Mouse (Mus musculus): Measurements from ENCODE around the gene Hdac7. TPM values are rescaled to one million over a fixed set of nuclear protein-coding genes. Genes with fewer than 3 reads are reported as not detected.

Hdac7 gene
- polyA plus RNA-seq, 1 experiment from 2014 or later, result 5.8 TPM

GRCm38 (mm10) chr15:97849116-97849911 is 5.0 kb upstream of the Hdac7 start:
- peak; percentile 55 for ATAC-seq (ENCODE audit: low read depth)
- 4% methylated on average over 19 of the region's 19 CpGs for WGBS (ENCODE audit: insufficient replicate concordance)
- Histone ChIP-seq H3K27ac (ENCODE audit: low read length) (peak overlapping the region; percentile 70), H3K9me3 (replicated peaks; ENCODE audit: control insufficient read depth, low read length) (no peaks in the 10 kb centered on the region), H3K4me1 (ENCODE audit: control insufficient read depth, low read depth, low read length) (peaks cover 61% of the 10 kb centered on the region), H3K9ac (ENCODE audit: low read depth, low read length) (peak overlapping the region; percentile 53), H3K27me3 (ENCODE audit: control insufficient read depth, insufficient read depth, low read depth, low read length) (no peaks in the 10 kb centered on the region), H3K36me3 (ENCODE audit: control insufficient read depth, insufficient read depth) (no peaks in the 10 kb centered on the region), H3K4me3 (ENCODE audit: low read depth, low read length) (peak overlapping the region; percentile 59), H3K4me2 (ENCODE audit: low read depth, low read length) (peak overlapping the region; percentile 79)

DNA sequence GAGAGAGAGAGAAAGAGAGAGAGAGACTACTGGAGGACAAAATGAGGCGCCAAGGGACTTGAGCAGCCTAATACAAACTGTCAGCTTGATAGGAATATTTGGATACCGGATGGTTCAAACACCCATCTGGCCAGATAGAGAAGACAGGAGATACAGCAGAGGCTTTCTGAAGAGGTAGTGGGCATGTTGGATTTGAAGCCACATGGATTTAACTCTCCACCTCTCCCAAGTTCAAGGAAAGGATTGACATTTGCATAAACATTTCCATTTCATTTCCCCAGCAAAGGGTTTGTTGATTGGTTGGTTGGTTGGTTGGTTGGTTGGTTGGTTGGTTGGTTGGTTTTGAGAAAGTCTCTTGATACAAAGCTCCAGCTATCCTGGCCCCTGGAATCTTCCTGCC is 3.6 kb upstream of the Hdac7 start:
- Histone ChIP-seq H3K27ac (ENCODE audit: low read length) (no peak overlapping the region), H3K9ac (ENCODE audit: low read depth, low read length) (no peak overlapping the region), H3K9me3 (replicated peaks; ENCODE audit: control insufficient read depth, low read length) (no peaks in the 10 kb centered on the region), H3K27me3 (ENCODE audit: control insufficient read depth, insufficient read depth, low read depth, low read length) (no peaks in the 10 kb centered on the region), H3K4me2 (ENCODE audit: low read depth, low read length) (peak overlapping the region; percentile 38), H3K4me1 (ENCODE audit: control insufficient read depth, low read depth, low read length) (peaks cover 74% of the 10 kb centered on the region), H3K36me3 (ENCODE audit: control insufficient read depth, insufficient read depth) (no peaks in the 10 kb centered on the region), H3K4me3 (ENCODE audit: low read depth, low read length) (peak overlapping the region; percentile 8)
- WGBS (ENCODE audit: insufficient replicate concordance), result 37% methylated on average over 2 of the region's 2 CpGs
- no peak for ATAC-seq (ENCODE audit: low read depth)

GRCm38 (mm10) chr15:97847285-97847684 is 3.0 kb upstream of the Hdac7 start:
- H3K27me3 ChIP-seq (ENCODE audit: control insufficient read depth, insufficient read depth, low read depth, low read length), result no peaks in the 10 kb centered on the region
- H3K36me3 ChIP-seq (ENCODE audit: control insufficient read depth, insufficient read depth), result no peaks in the 10 kb centered on the region
- peak overlapping the region; percentile 8; the same call in 1 of the 2 replicates for H3K4me3 ChIP-seq (ENCODE audit: low read depth, low read length)
- peak overlapping the region; percentile 36 for H3K27ac ChIP-seq (ENCODE audit: low read length)
- WGBS (ENCODE audit: insufficient replicate concordance), result 34% methylated on average over 4 of the region's 4 CpGs
- peak; percentile 72 for ATAC-seq (ENCODE audit: low read depth)
- no peaks in the 10 kb centered on the region for H3K9me3 ChIP-seq (replicated peaks; ENCODE audit: control insufficient read depth, low read length)
- peaks cover 75% of the 10 kb centered on the region for H3K4me1 ChIP-seq (ENCODE audit: control insufficient read depth, low read depth, low read length)
- no peak overlapping the region for H3K9ac ChIP-seq (ENCODE audit: low read depth, low read length)
- peak overlapping the region; percentile 38 for H3K4me2 ChIP-seq (ENCODE audit: low read depth, low read length)

DNA sequence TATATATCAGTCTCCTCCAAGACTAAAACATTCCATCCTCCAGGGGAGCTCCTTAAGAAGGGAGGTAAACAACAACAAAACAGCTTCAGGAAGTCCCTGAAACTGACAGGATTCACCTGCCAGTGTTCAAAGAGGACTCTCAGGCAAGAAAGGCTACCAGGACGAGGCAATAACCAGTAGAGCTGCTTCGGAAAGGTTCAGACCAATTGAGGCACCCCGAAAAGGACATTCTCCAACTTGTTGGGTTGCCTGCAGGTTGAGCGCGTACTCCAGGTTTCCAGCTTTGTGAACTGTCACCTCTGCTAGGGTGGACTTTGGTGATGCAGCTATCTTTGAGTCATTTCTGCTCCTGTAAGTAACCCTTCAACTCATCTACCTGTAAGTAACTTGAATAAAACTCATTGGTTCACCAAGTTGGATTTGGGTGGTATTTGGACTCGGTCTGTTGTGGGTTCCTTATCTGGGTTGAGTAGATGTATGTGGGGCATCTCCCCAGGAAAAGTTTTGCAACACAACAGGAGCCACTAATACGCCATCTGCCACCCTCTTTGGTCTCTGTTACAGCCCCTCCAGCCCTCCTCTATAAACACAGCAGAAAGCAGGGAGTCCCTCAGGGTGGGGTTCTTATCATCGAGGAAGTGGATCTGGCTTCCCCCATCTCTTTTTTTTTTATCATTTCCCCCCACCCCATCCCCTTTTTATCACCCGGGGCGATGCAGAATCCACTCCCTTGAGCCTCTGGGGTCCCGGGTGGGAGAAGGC is 2.0 kb upstream of the Hdac7 start:
- WGBS (ENCODE audit: insufficient replicate concordance), result 42% methylated on average over 11 of the region's 11 CpGs
- Histone ChIP-seq H3K4me2 (ENCODE audit: low read depth, low read length) (0 out of 2 replicates have a peak overlapping the region, but pooled peaks have one; percentile 38), H3K27me3 (ENCODE audit: control insufficient read depth, insufficient read depth, low read depth, low read length) (no peaks in the 10 kb centered on the region), H3K27ac (ENCODE audit: low read length) (peak overlapping the region; percentile 12), H3K9me3 (replicated peaks; ENCODE audit: control insufficient read depth, low read length) (no peaks in the 10 kb centered on the region), H3K4me1 (ENCODE audit: control insufficient read depth, low read depth, low read length) (peaks cover 70% of the 10 kb centered on the region), H3K4me3 (ENCODE audit: low read depth, low read length) (no peak overlapping the region), H3K9ac (ENCODE audit: low read depth, low read length) (no peak overlapping the region), H3K36me3 (ENCODE audit: control insufficient read depth, insufficient read depth) (no peaks in the 10 kb centered on the region)
- no peak for ATAC-seq (ENCODE audit: low read depth)

DNA sequence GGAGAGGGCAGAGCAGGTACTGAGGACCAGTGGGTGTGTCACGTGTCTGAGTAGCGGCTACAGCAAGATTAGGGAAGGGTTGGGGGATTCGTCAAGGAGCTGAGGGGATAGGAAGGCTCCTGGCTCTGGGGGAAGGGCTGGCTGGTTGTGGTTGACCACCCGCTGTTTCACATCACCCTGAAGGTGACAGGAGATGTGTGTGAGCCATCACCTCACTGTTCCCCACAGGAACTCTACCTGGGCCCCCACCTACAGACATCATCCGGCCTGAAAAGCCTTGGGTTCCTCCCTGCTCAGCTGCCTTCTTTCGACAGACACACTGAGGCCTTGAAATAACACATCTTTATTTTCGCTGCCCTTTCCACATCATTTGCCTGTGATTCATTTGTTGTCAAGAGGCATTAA is 1.1 kb downstream of the Hdac7 start:
- ATAC-seq (ENCODE audit: low read depth), result no peak
- H3K4me1 ChIP-seq (ENCODE audit: control insufficient read depth, low read depth, low read length), result peaks cover 60% of the 10 kb centered on the region
- no peaks in the 10 kb centered on the region for H3K36me3 ChIP-seq (ENCODE audit: control insufficient read depth, insufficient read depth)
- H3K27me3 ChIP-seq (ENCODE audit: control insufficient read depth, insufficient read depth, low read depth, low read length), result no peaks in the 10 kb centered on the region
- no peak overlapping the region for H3K27ac ChIP-seq (ENCODE audit: low read length)
- peak overlapping the region; percentile 18; the same call in 1 of the 2 replicates for H3K4me3 ChIP-seq (ENCODE audit: low read depth, low read length)
- H3K9ac ChIP-seq (ENCODE audit: low read depth, low read length), result no peak overlapping the region
- H3K9me3 ChIP-seq (replicated peaks; ENCODE audit: control insufficient read depth, low read length), result no peaks in the 10 kb centered on the region
- peak overlapping the region; percentile 35 for H3K4me2 ChIP-seq (ENCODE audit: low read depth, low read length)
- 25% methylated on average over 7 of the region's 7 CpGs for WGBS (ENCODE audit: insufficient replicate concordance)

- no peaks in the 10 kb centered on the region for H3K27me3 ChIP-seq (ENCODE audit: control insufficient read depth, insufficient read depth, low read depth, low read length)
- H3K4me3 ChIP-seq (ENCODE audit: low read depth, low read length), result no peak overlapping the region
- no peak overlapping the region for H3K9ac ChIP-seq (ENCODE audit: low read depth, low read length)
- 64% methylated on average over 6 of the region's 6 CpGs for WGBS (ENCODE audit: insufficient replicate concordance)
- no peaks in the 10 kb centered on the region for H3K36me3 ChIP-seq (ENCODE audit: control insufficient read depth, insufficient read depth)
- no peaks in the 10 kb centered on the region for H3K9me3 ChIP-seq (replicated peaks; ENCODE audit: control insufficient read depth, low read length)
- peaks cover 55% of the 10 kb centered on the region for H3K4me1 ChIP-seq (ENCODE audit: control insufficient read depth, low read depth, low read length)
- H3K4me2 ChIP-seq (ENCODE audit: low read depth, low read length), result no peak overlapping the region; the same call in 1 of the 2 replicates
- no peak for ATAC-seq (ENCODE audit: low read depth)
- H3K27ac ChIP-seq (ENCODE audit: low read length), result no peak overlapping the region
Measured at GRCm38 (mm10) chr15:97842058-97842457, 2.2 kb downstream of the Hdac7 start.

DNA sequence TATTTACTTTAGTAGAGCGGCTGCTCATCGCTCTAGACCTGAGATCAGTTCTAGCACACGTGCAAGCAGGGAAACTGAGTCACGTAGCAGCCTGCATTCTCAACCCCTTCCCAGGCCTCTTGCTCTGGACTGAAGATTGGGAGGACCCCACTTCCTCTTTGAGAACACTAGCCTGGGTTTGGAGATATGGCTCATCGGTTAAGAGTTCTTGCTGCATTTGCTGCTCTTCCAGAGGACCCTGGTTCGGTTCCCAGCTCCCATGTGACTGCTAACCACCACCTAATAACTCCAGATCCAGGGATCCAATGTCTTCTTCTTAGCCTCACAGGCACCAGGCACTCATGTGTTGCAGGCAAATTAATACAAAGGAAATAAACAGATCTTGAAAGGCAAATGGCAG is 2.9 kb downstream of the Hdac7 start:
- Histone ChIP-seq H3K4me3 (ENCODE audit: low read depth, low read length) (no peak overlapping the region), H3K9me3 (replicated peaks; ENCODE audit: control insufficient read depth, low read length) (no peaks in the 10 kb centered on the region), H3K27ac (ENCODE audit: low read length) (no peak overlapping the region), H3K4me1 (ENCODE audit: control insufficient read depth, low read depth, low read length) (peaks cover 49% of the 10 kb centered on the region), H3K27me3 (ENCODE audit: control insufficient read depth, insufficient read depth, low read depth, low read length) (no peaks in the 10 kb centered on the region), H3K36me3 (ENCODE audit: control insufficient read depth, insufficient read depth) (no peaks in the 10 kb centered on the region), H3K4me2 (ENCODE audit: low read depth, low read length) (no peak overlapping the region), H3K9ac (ENCODE audit: low read depth, low read length) (no peak overlapping the region)
- WGBS (ENCODE audit: insufficient replicate concordance), result 58% methylated on average over 6 of the region's 6 CpGs
- no peak for ATAC-seq (ENCODE audit: low read depth)

- 68% methylated on average over 1 of the region's 1 CpGs for WGBS (ENCODE audit: insufficient replicate concordance)
- Histone ChIP-seq H3K4me1 (ENCODE audit: control insufficient read depth, low read depth, low read length) (peaks cover 47% of the 10 kb centered on the region), H3K27ac (ENCODE audit: low read length) (no peak overlapping the region)
Measured at GRCm38 (mm10) chr15:97840781-97841180, 3.5 kb downstream of the Hdac7 start.

GRCm38 (mm10) chr15:97839991-97840455 is 4.3 kb downstream of the Hdac7 start:
- 48% methylated on average over 3 of the region's 3 CpGs for WGBS (ENCODE audit: insufficient replicate concordance)
- ATAC-seq (ENCODE audit: low read depth), result peak; percentile 50; the same call in 1 of the 2 replicates
- Histone ChIP-seq H3K4me1 (ENCODE audit: control insufficient read depth, low read depth, low read length) (peaks cover 39% of the 10 kb centered on the region), H3K27ac (ENCODE audit: low read length) (no peak overlapping the region), H3K9ac (ENCODE audit: low read depth, low read length) (no peak overlapping the region), H3K27me3 (ENCODE audit: control insufficient read depth, insufficient read depth, low read depth, low read length) (no peaks in the 10 kb centered on the region), H3K4me3 (ENCODE audit: low read depth, low read length) (no peak overlapping the region), H3K36me3 (ENCODE audit: control insufficient read depth, insufficient read depth) (no peaks in the 10 kb centered on the region), H3K4me2 (ENCODE audit: low read depth, low read length) (no peak overlapping the region), H3K9me3 (replicated peaks; ENCODE audit: control insufficient read depth, low read length) (no peaks in the 10 kb centered on the region)

More at GRCm38 (mm10) chr15:97840781-97841180, 3.5 kb downstream of the Hdac7 start:
- Histone ChIP-seq H3K9ac (ENCODE audit: low read depth, low read length) (no peak overlapping the region), H3K36me3 (ENCODE audit: control insufficient read depth, insufficient read depth) (no peaks in the 10 kb centered on the region), H3K9me3 (replicated peaks; ENCODE audit: control insufficient read depth, low read length) (no peaks in the 10 kb centered on the region), H3K27me3 (ENCODE audit: control insufficient read depth, insufficient read depth, low read depth, low read length) (no peaks in the 10 kb centered on the region), H3K4me3 (ENCODE audit: low read depth, low read length) (no peak overlapping the region), H3K4me2 (ENCODE audit: low read depth, low read length) (no peak overlapping the region)
- ATAC-seq (ENCODE audit: low read depth), result no peak
